Comparison of ENCODE assay signal across 15 mouse cellular contexts in the genomic region with DNA sequence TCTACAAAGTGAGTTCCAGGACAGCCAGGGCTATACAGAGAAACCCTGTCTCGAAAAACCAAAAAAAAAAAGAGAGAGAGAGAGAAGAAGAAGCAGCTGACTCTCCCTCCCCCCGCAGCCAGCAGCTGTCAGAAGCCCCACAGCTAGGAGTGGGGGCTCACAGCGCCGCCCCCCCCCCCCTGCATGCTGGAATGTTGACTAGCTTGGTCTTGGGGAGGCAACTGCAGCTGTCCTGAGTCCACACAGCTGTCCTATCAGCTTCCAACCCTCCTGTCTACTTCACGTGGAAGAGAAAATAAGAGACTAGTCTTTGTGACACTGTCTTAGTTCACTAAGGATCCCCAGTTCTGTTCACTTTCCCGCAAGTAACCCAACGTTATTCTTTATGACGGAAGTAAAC.
"Had no signal": no experiment of that assay in that cellular context is flagged by ENCODE, and none has a peak within 500 bp of the region (broad histone marks: within the 10 kb centered on the region; RNA-seq: fewer than 3 reads in every experiment).

No protein-coding gene starts in this region.

- H3K9me3 ChIP-seq: neural tube, embryonic 15.5 days; stomach, embryonic 15.5 days had no signal

- H3K9ac ChIP-seq: neural tube, embryonic 15.5 days; stomach, embryonic 15.5 days had no signal

- H3K36me3 ChIP-seq: neural tube, embryonic 15.5 days; stomach, embryonic 15.5 days had no signal

- H3K27ac ChIP-seq: neural tube, embryonic 15.5 days; stomach, embryonic 15.5 days; stomach, postnatal 0 days had no signal

- H3K4me1 ChIP-seq: neural tube, embryonic 15.5 days; stomach, embryonic 15.5 days had no signal

- H3K27me3 ChIP-seq: neural tube, embryonic 15.5 days; stomach, embryonic 15.5 days had no signal

- H3K4me3 ChIP-seq: neural tube, embryonic 15.5 days; stomach, embryonic 15.5 days had no signal

- H3K4me2 ChIP-seq: neural tube, embryonic 15.5 days; stomach, embryonic 15.5 days had no signal

- DNase-seq: retina, postnatal 1 day; right cerebral cortex, adult 18-20 months; right cerebral cortex, postnatal 14 days; right cerebral cortex, postnatal 25 days; right cerebral cortex, postnatal 4 days; spleen, adult 18-20 months; thymus, adult 18-20 months; thymus, adult 2 months; thymus, postnatal 14 days; thymus, postnatal 25 days; thymus, postnatal 36 days; thymus, postnatal 4 days had no signal
